Mouse (Mus musculus): ENCODE data around the gene Klhl22. TPM values are rescaled to one million over a fixed set of nuclear protein-coding genes. Genes with fewer than 3 reads are reported as not detected.

Gene Klhl22
- total and polyA plus RNA-seq, 2 experiments from 2014 or later, result 21.7 to 42.0 TPM

- no peaks in the 10 kb centered on the region for H3K36me3 ChIP-seq (replicated peaks; ENCODE audit: control insufficient read depth, insufficient read depth, low read length)
- 15% methylated on average over 11 of the region's 11 CpGs for WGBS
- ATAC-seq (ENCODE audit: insufficient read depth, low read depth), result no peak
- no peak for DNase-seq (ENCODE audit: low spot score)
- peaks cover 69% of the 10 kb centered on the region for H3K27me3 ChIP-seq (ENCODE audit: control insufficient read depth, insufficient read depth, low read length)
- H3K4me2 ChIP-seq (ENCODE audit: low read depth, low read length), result no peak overlapping the region
- H3K9ac ChIP-seq (replicated peaks; ENCODE audit: low read depth, low read length), result no peak overlapping the region
- no peak overlapping the region for H3K4me3 ChIP-seq (ENCODE audit: low read depth, low read length)
- no peaks in the 10 kb centered on the region for H3K9me3 ChIP-seq (replicated peaks; ENCODE audit: control insufficient read depth, low read length)
- H3K27ac ChIP-seq (ENCODE audit: low read depth), result no peak overlapping the region
- TF ChIP-seq EP300 (IDR thresholded peaks at IDR 0.05; ENCODE audit: low read depth) (no peak), CTCF (IDR thresholded peaks at IDR 0.05; ENCODE audit: low read depth) (peak; percentile 25; the same call in 1 of the 2 replicates)
- H3K4me1 ChIP-seq (ENCODE audit: control insufficient read depth, insufficient read depth), result peaks cover 4% of the 10 kb centered on the region; the same call in 1 of the 2 replicates
These were observed 72.4 kb downstream of the Klhl22 start for GRCm38 (mm10) chr16:17831781-17832180.

- no peak within 1 kb of the TSS for H3K27ac ChIP-seq (ENCODE audit: low read depth)
- peak within 1 kb of the TSS; percentile 8 for H3K9ac ChIP-seq (replicated peaks; ENCODE audit: low read depth, low read length)
- DNase-seq (ENCODE audit: low spot score) (no peak), ATAC-seq (ENCODE audit: insufficient read depth, low read depth) (no peak)
- peak within 1 kb of the TSS; percentile 88 for H3K4me2 ChIP-seq (ENCODE audit: low read depth, low read length)
- H3K4me3 ChIP-seq (ENCODE audit: low read depth, low read length), result peak within 1 kb of the TSS; percentile 52
- H3K36me3 ChIP-seq (replicated peaks; ENCODE audit: control insufficient read depth, insufficient read depth, low read length), result no peaks in the 10 kb centered on the region
- 35% methylated on average over 7 of the region's 7 CpGs for WGBS
- TF ChIP-seq EP300 (IDR thresholded peaks at IDR 0.05; ENCODE audit: low read depth), result no peak
- no peak for TF ChIP-seq CTCF (IDR thresholded peaks at IDR 0.05; ENCODE audit: low read depth)
- no peaks in the 10 kb centered on the region for H3K9me3 ChIP-seq (replicated peaks; ENCODE audit: control insufficient read depth, low read length)
- H3K27me3 ChIP-seq (ENCODE audit: control insufficient read depth, insufficient read depth, low read length), result peaks cover 73% of the 10 kb centered on the region
- peaks cover 4% of the 10 kb centered on the region; the same call in 1 of the 2 replicates for H3K4me1 ChIP-seq (ENCODE audit: control insufficient read depth, insufficient read depth)
These were observed 73.4 kb downstream of the Klhl22 start, which contains the start of gene B830017H08Rik for GRCm38 (mm10) chr16:17832821-17833220. TSS of gene B830017H08Rik (plus strand) at chr16:17833121.

GRCm38 (mm10) chr16:17833321-17833680 is 73.9 kb downstream of the Klhl22 start:
- no peak for TF ChIP-seq CTCF (IDR thresholded peaks at IDR 0.05; ENCODE audit: low read depth)
- no peak for TF ChIP-seq EP300 (IDR thresholded peaks at IDR 0.05; ENCODE audit: low read depth)
- H3K4me2 ChIP-seq (ENCODE audit: low read depth, low read length), result peak overlapping the region; percentile 88
- DNase-seq (ENCODE audit: low spot score) (no peak), ATAC-seq (ENCODE audit: insufficient read depth, low read depth) (0 out of 2 replicates have a peak, but pooled peaks have one; percentile 21)
- H3K9me3 ChIP-seq (replicated peaks; ENCODE audit: control insufficient read depth, low read length), result no peaks in the 10 kb centered on the region
- peaks cover 73% of the 10 kb centered on the region for H3K27me3 ChIP-seq (ENCODE audit: control insufficient read depth, insufficient read depth, low read length)
- peaks cover 4% of the 10 kb centered on the region; the same call in 1 of the 2 replicates for H3K4me1 ChIP-seq (ENCODE audit: control insufficient read depth, insufficient read depth)
- under 1% methylated on average over 34 of the region's 37 CpGs for WGBS
- peak overlapping the region; percentile 8 for H3K9ac ChIP-seq (replicated peaks; ENCODE audit: low read depth, low read length)
- no peaks in the 10 kb centered on the region for H3K36me3 ChIP-seq (replicated peaks; ENCODE audit: control insufficient read depth, insufficient read depth, low read length)
- peak overlapping the region; percentile 52 for H3K4me3 ChIP-seq (ENCODE audit: low read depth, low read length)
- H3K27ac ChIP-seq (ENCODE audit: low read depth), result no peak overlapping the region

GRCm38 (mm10) chr16:17833681-17834399 is 74.4 kb downstream of the Klhl22 start:
- WGBS, result under 1% methylated on average over 65 of the region's 103 CpGs
- Histone ChIP-seq H3K27me3 (ENCODE audit: control insufficient read depth, insufficient read depth, low read length) (peaks cover 70% of the 10 kb centered on the region), H3K36me3 (replicated peaks; ENCODE audit: control insufficient read depth, insufficient read depth, low read length) (no peaks in the 10 kb centered on the region), H3K9me3 (replicated peaks; ENCODE audit: control insufficient read depth, low read length) (no peaks in the 10 kb centered on the region), H3K4me2 (ENCODE audit: low read depth, low read length) (peak overlapping the region; percentile 88), H3K4me3 (ENCODE audit: low read depth, low read length) (peak overlapping the region; percentile 52), H3K9ac (replicated peaks; ENCODE audit: low read depth, low read length) (peak overlapping the region; percentile 8), H3K4me1 (ENCODE audit: control insufficient read depth, insufficient read depth) (peaks cover 4% of the 10 kb centered on the region; the same call in 1 of the 2 replicates), H3K27ac (ENCODE audit: low read depth) (no peak overlapping the region)
- no peak for TF ChIP-seq EP300 (IDR thresholded peaks at IDR 0.05; ENCODE audit: low read depth)
- no peak for TF ChIP-seq CTCF (IDR thresholded peaks at IDR 0.05; ENCODE audit: low read depth)
- ATAC-seq (ENCODE audit: insufficient read depth, low read depth) (peak; percentile 58), DNase-seq (ENCODE audit: low spot score) (no peak)

GRCm38 (mm10) chr16:17834543-17834942 is 75.1 kb downstream of the Klhl22 start:
- Histone ChIP-seq H3K9me3 (replicated peaks; ENCODE audit: control insufficient read depth, low read length) (no peaks in the 10 kb centered on the region), H3K4me2 (ENCODE audit: low read depth, low read length) (no peak overlapping the region), H3K27me3 (ENCODE audit: control insufficient read depth, insufficient read depth, low read length) (peaks cover 70% of the 10 kb centered on the region), H3K9ac (replicated peaks; ENCODE audit: low read depth, low read length) (no peak overlapping the region), H3K36me3 (replicated peaks; ENCODE audit: control insufficient read depth, insufficient read depth, low read length) (no peaks in the 10 kb centered on the region), H3K4me3 (ENCODE audit: low read depth, low read length) (no peak overlapping the region), H3K27ac (ENCODE audit: low read depth) (no peak overlapping the region), H3K4me1 (ENCODE audit: control insufficient read depth, insufficient read depth) (peaks cover 4% of the 10 kb centered on the region; the same call in 1 of the 2 replicates)
- TF ChIP-seq EP300 (IDR thresholded peaks at IDR 0.05; ENCODE audit: low read depth) (no peak), CTCF (IDR thresholded peaks at IDR 0.05; ENCODE audit: low read depth) (no peak)
- no peak for ATAC-seq (ENCODE audit: insufficient read depth, low read depth)
- 40% methylated on average over 7 of the region's 7 CpGs for WGBS
- no peak for DNase-seq (ENCODE audit: low spot score)

Measured in heart, postnatal 0 days (tissue).